Mouse (Mus musculus): ENCODE results near the gene Nfic.

The Nfic gene

GRCm38 (mm10) chr10:81405588-81406201 lies 49.7 kb downstream of the Nfic start:
- DNase-seq (ENCODE audit: extremely low read depth, low read depth), result no peak

DNA sequence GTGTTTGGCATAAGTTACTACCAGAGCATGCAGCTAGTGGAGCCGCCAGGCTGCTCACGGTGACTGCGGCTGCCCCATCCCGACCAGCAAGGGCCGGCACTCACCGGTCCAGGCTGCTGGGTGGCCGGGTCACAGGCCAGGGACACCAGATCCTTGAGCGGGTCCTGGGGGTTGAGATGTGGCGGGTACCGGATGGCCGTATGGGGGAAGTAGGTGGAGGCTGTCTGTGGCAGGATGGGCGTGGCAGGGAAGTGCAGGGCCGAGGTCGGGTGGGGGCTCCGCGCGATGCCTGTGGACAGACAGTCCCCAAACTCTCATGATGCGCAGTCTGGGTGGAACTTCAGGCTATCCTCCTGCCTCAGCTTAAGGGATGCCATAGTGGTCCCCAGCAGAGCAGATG lies 50.7 kb downstream of the Nfic start:
- no peak for DNase-seq (ENCODE audit: extremely low read depth, low read depth)

DNA sequence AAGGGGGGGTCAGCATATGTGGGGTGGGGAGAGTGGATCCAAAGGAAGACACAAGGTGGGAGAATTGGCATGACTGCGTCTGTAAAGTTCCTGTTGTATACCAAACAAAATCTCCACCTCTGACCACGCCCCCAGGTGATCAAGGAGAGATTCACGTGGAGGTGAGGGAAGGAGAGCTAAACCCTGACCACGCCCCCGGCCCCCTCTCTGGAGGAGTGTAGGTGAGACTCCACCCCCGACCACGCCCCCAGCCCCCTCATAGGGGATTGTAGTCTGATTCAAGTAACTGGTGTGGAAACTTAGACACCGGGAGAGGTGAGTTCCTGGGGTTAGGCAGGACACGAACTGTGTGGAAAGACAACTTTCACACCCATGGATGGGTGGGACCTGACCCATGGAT lies 51.4 kb downstream of the Nfic start:
- no peak for DNase-seq (ENCODE audit: extremely low read depth, low read depth)

DNA sequence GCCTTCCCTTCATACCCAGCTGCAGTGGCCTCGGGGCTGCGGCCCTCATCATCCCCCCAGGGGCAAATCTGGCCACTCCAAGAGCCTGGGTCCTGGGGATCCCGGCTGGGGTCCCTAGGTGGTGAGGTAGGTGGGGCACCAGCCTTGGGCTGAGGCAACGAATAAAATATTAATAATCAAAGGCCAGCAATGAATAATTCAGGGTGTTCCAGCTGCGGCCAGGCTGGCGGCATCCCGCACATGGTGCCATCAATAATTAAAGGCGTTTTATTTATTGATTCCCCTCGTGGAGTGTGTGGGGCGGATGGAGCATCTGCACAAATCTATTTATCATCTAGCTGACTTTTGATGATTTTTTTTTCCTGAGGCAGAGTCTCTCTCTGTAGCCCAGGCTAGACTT lies 51.9 kb downstream of the Nfic start:
- no peak for DNase-seq (ENCODE audit: extremely low read depth, low read depth)

GRCm38 (mm10) chr10:81402227-81402765 lies 53.1 kb downstream of the Nfic start:
- no peak for DNase-seq (ENCODE audit: extremely low read depth, low read depth)

GRCm38 (mm10) chr10:81401521-81402226 lies 53.8 kb downstream of the Nfic start:
- no peak for DNase-seq (ENCODE audit: extremely low read depth, low read depth)

DNA sequence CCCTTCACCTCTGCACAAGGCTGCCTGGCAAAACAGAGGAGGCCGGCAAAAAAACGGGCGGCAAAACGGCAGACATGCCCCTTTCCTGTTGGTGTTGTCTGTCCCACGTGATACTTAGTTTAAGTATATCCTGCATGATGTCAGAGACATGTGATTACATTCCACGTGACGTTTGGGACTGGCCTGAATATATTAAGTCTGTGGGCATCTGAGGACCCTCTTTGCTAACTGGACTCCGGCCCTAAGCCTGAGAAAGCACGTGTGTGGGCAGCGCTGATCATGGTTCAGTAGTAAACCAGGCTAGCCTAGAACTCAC lies 54.3 kb downstream of the Nfic start:
- no peak for DNase-seq (ENCODE audit: extremely low read depth, low read depth)

DNA sequence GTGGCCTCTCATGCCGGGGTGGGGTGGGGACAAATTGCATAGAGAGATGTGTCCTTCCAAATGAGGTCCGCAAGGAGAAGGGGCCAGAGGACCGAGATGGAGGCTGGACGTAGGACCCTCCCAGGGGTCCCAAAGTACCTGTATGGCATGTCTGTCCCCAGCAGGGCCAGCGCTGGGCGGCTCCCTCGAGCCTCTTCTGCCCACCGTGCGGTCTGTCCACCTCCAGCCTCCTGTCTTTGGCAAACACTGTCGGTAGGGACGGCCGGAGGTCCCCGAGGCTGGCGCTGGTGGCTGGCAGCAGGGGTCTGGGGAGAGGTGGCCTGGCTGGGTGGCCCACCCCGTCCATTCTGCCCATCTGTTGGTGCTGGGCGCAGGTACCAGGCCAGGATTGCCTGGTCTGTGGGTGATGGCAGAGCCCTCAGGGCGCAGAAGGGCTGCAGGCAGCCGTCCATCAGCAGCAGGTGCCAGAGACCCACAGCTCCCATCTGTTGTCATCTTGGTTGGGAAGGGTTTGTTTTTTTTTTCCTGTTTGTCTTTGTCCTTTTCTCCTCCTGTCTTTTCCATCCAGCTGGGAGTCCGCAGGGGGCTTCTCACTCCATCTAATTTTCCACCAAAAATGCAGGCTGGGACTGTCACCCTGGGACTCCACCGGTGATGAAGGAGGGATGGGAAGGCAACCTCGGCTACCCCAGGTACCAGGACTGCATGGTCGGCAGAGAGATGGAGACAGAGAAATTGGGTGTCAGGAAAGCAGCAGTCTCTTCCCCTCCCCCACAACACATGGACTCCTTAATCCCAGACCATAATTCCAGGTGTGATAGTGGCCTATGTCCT lies 54.8 kb downstream of the Nfic start:
- DNase-seq (ENCODE audit: extremely low read depth, low read depth), result no peak

- no peak for DNase-seq (ENCODE audit: extremely low read depth, low read depth)
Observed at GRCm38 (mm10) chr10:81399798-81400308, 55.6 kb downstream of the Nfic start.

- no peak for DNase-seq (ENCODE audit: extremely low read depth, low read depth)
Observed at GRCm38 (mm10) chr10:81399296-81399695, 56.1 kb downstream of the Nfic start.

GRCm38 (mm10) chr10:81396749-81397148 lies 58.7 kb downstream of the Nfic start:
- DNase-seq (ENCODE audit: extremely low read depth, low read depth), result no peak

GRCm38 (mm10) chr10:81395865-81396264 lies 59.6 kb downstream of the Nfic start:
- no peak for DNase-seq (ENCODE audit: extremely low read depth, low read depth)

DNA sequence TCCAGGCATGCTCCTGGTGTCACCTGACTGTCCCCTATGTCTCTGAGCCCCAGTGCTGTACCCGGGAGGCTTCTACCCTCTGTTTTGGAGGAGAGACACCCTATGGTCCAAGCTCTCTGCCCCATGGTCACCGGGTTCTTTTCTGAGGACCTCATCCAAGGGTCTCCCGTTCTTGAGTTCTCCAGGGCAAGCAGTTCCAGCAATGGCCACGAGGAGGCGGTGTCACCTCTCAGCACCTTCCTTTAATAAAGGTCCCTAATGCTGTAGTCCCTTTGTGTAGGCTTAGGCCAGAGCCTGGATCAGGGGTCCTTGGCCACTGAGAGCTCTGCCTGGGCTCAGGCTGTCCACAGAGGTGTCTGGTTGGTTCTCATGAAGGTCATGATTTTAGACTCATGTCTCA lies 60.3 kb downstream of the Nfic start:
- no peak for DNase-seq (ENCODE audit: extremely low read depth, low read depth)

- DNase-seq (ENCODE audit: extremely low read depth, low read depth), result no peak
Observed at GRCm38 (mm10) chr10:81393456-81394063, 61.9 kb downstream of the Nfic start.

GRCm38 (mm10) chr10:81392781-81393185 lies 62.7 kb downstream of the Nfic start, which contains the start of gene Smim24:
TSS of gene Smim24 (plus strand) at chr10:81393051.
- DNase-seq (ENCODE audit: extremely low read depth, low read depth), result no peak

DNA sequence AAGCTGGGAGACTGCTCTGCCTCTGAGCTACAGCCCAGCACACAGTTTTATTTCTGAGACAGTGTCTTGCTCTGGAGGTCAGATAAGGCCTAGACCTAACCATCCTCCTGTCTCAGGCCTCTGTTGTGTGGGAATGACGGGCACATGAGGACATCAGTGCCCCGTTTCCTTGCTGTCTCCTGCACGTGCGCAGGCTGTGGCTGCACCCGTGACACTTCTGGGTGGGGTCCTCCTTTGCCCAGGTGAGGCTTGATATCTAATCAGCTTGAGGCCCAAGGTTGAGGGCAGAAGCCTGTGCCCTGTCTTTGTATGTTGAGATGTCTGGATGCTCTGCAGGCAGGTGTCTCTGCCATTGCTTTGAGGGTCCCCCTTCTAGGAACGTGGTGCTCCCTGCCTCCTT lies 63.2 kb downstream of the Nfic start:
- no peak for DNase-seq (ENCODE audit: extremely low read depth, low read depth)

- no peak for DNase-seq (ENCODE audit: extremely low read depth, low read depth)
Observed at GRCm38 (mm10) chr10:81390678-81390965, 64.8 kb downstream of the Nfic start.

- no peak for DNase-seq (ENCODE audit: extremely low read depth, low read depth)
Observed at GRCm38 (mm10) chr10:81389801-81390677, 65.4 kb downstream of the Nfic start.

DNA sequence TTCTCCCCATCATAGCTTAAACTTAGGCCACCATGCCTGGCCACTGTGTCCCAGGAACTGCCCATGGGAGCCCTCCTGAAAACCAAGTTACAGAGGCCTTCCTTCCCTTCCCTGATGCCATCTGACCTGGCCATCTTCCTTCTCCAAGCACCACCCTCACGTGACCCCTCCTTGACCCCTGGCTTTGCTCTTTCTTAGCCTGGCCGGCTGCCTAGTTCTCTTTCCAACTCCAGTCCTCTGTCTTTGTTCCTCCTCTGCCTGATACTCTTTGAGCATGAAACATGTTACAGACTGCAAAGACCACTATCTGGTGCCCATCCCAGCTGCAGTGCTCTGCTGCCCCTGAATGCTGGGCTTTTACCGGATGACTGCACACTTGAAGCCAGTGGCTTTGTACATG lies 66.1 kb downstream of the Nfic start:
- no peak for DNase-seq (ENCODE audit: extremely low read depth, low read depth)

- DNase-seq (ENCODE audit: extremely low read depth, low read depth), result no peak
Observed at GRCm38 (mm10) chr10:81388505-81389055, 66.9 kb downstream of the Nfic start, which contains the start of gene Gm48552. TSS of gene Gm48552 (plus strand) at chr10:81389005.

Data from MEL-GATA-1-ER (cell line).